Mouse (Mus musculus): ENCODE results near the gene Gtf2ird2. TPM values are rescaled to one million over a fixed set of nuclear protein-coding genes. Genes with fewer than 3 reads are reported as not detected.

The Gtf2ird2 gene
- total and polyA plus RNA-seq, 3 experiments, result 3.6 to 4.6 TPM; not detected in 1

DNA sequence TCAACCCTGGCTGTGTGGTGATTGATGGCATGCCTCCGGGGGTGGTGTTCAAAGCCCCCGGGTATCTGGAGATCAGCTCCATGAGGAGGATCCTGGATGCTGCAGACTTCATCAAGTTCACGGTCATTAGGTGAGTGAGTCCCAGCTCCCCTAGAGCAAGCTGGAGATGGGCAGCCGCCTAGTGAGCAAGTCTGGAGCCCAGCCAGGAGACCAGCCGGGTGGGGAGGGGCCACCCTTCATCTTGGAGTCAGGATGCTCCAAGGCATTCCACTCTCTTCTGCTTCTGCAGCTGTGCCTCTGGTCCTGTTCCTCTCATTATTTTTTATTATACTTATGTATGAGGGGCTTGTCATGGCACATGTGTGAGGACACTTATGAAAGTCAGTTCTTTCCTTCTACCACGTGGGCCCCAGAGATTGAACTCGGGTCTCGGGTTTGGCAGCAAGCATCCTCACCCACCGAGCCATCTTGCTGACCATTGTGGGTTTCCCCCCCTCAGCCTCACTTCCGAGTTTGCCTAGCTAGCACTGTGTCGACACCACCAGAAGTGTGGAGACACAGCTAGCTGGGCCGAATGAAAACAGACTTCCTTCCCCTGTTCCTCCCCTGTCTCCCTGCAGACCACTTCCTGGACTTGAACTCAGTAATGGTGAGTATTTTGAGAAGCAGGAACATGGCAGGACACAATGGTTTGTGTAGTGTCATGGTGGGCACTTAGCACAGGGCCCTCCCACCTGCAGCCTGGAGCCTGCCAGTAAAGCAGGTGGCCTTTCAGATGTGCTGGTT lies 30.4 kb downstream of the Gtf2ird2 start:
- H3K9me3 ChIP-seq (replicated peaks; ENCODE audit: insufficient read depth, low read length), result no peaks in the 10 kb centered on the region
- no peaks in the 10 kb centered on the region for H3K27me3 ChIP-seq (ENCODE audit: control insufficient read depth in 1 of 2, insufficient read depth in 2 of 2, low read length in 2 of 2)
- no peak for TF ChIP-seq USF1 (IDR thresholded peaks at IDR 0.05; ENCODE audit: low read depth, low read length)
- TF ChIP-seq MAZ (IDR thresholded peaks at IDR 0.05; ENCODE audit: low read depth, low read length), result no peak
- no peak for TF ChIP-seq POLR2AphosphoS2 (IDR thresholded peaks at IDR 0.05; ENCODE audit: low read length)
- no peak for TF ChIP-seq NELFE (IDR thresholded peaks at IDR 0.05; ENCODE audit: low read depth, low read length)
- no peak for TF ChIP-seq TAL1 (IDR thresholded peaks at IDR 0.05; ENCODE audit: low read length)
- TF ChIP-seq UBTF (IDR thresholded peaks at IDR 0.05; ENCODE audit: borderline replicate concordance, insufficient read depth, low read depth, low read length), result no peak
- no peak for TF ChIP-seq ELF1 (IDR thresholded peaks at IDR 0.05; ENCODE audit: low read depth, low read length)
- no peak for TF ChIP-seq KAT2A (conservative IDR thresholded peaks at IDR 0.05; ENCODE audit: low read depth, low read length)
- no peak for TF ChIP-seq MYC (IDR thresholded peaks at IDR 0.05; ENCODE audit: low read depth, low read length)
- no peak for TF ChIP-seq ZMIZ1 (IDR thresholded peaks at IDR 0.05; ENCODE audit: low read depth, low read length)
- H3K27ac ChIP-seq (ENCODE audit: control insufficient read depth, low read depth, low read length), result no peak overlapping the region
- DNase-seq (ENCODE audit: low read depth, low spot score), result no peak
- H3K4me1 ChIP-seq (ENCODE audit: control insufficient read depth in 1 of 2, insufficient read depth in 2 of 2, low read length in 2 of 2), result no peaks in the 10 kb centered on the region
- no peak overlapping the region for H3K4me3 ChIP-seq (ENCODE audit: control insufficient read depth in 1 of 2, insufficient read depth in 1 of 2, low read depth in 2 of 2, low read length in 2 of 2)
- H3K79me2 ChIP-seq (ENCODE audit: control insufficient read depth, insufficient read depth, low read length, poor library complexity), result no peaks in the 10 kb centered on the region
- H3K36me3 ChIP-seq (ENCODE audit: control insufficient read depth in 1 of 2, insufficient read depth in 2 of 2, low read length in 2 of 2), result no peaks in the 10 kb centered on the region
- no peak overlapping the region for H3K9ac ChIP-seq (ENCODE audit: control insufficient read depth, low read depth, low read length, poor library complexity, severe bottlenecking)

- H3K27ac ChIP-seq (ENCODE audit: control insufficient read depth, low read depth, low read length), result no peak overlapping the region
- no peaks in the 10 kb centered on the region for H3K4me1 ChIP-seq (ENCODE audit: control insufficient read depth in 1 of 2, insufficient read depth in 2 of 2, low read length in 2 of 2)
- no peaks in the 10 kb centered on the region for H3K79me2 ChIP-seq (ENCODE audit: control insufficient read depth, insufficient read depth, low read length, poor library complexity)
- no peaks in the 10 kb centered on the region for H3K9me3 ChIP-seq (replicated peaks; ENCODE audit: insufficient read depth, low read length)
- no peaks in the 10 kb centered on the region for H3K27me3 ChIP-seq (ENCODE audit: control insufficient read depth in 1 of 2, insufficient read depth in 2 of 2, low read length in 2 of 2)
- DNase-seq (ENCODE audit: low read depth, low spot score), result no peak
- H3K4me3 ChIP-seq (ENCODE audit: control insufficient read depth in 1 of 2, insufficient read depth in 1 of 2, low read depth in 2 of 2, low read length in 2 of 2), result no peak overlapping the region
- TF ChIP-seq CTCF (IDR thresholded peaks at IDR 0.05 in 2 of 3, conservative IDR thresholded peaks at IDR 0.05 in 1 of 3; ENCODE audit: control insufficient read depth in 1 of 3, insufficient read depth in 1 of 3, low read depth in 2 of 3, low read length in 3 of 3, poor library complexity in 1 of 3, severe bottlenecking in 1 of 3) (no peak), HCFC1 (IDR thresholded peaks at IDR 0.05; ENCODE audit: low read depth, low read length) (no peak), MAX (IDR thresholded peaks at IDR 0.05; ENCODE audit: low read length) (no peak), SMC3 (IDR thresholded peaks at IDR 0.05; ENCODE audit: low read depth, low read length) (no peak), E2F4 (IDR thresholded peaks at IDR 0.05; ENCODE audit: borderline replicate concordance, low read depth, low read length) (no peak), POLR2A (IDR thresholded peaks at IDR 0.05; ENCODE audit: control insufficient read depth in 1 of 2, insufficient read depth in 1 of 2, low read depth in 1 of 2, low read length in 2 of 2, poor library complexity in 1 of 2) (no peak), UBTF (IDR thresholded peaks at IDR 0.05; ENCODE audit: borderline replicate concordance, insufficient read depth, low read depth, low read length) (no peak), TCF12 (IDR thresholded peaks at IDR 0.05; ENCODE audit: low read depth, low read length) (no peak), TBP (IDR thresholded peaks at IDR 0.05; ENCODE audit: low read depth, low read length) (no peak), KAT2A (conservative IDR thresholded peaks at IDR 0.05; ENCODE audit: low read depth, low read length) (no peak), SIN3A (IDR thresholded peaks at IDR 0.05; ENCODE audit: low read length) (no peak)
- H3K9ac ChIP-seq (ENCODE audit: control insufficient read depth, low read depth, low read length, poor library complexity, severe bottlenecking), result no peak overlapping the region
- H3K36me3 ChIP-seq (ENCODE audit: control insufficient read depth in 1 of 2, insufficient read depth in 2 of 2, low read length in 2 of 2), result no peaks in the 10 kb centered on the region
Observed at GRCm38 (mm10) chr5:134217900-134218299, 34.1 kb downstream of the Gtf2ird2 start.

All from MEL (cell line).